Mouse (Mus musculus) bone marrow, adult 2 months (tissue): ENCODE measurements around the gene Pla2g4c.

ENCODE experiments used
- CTCF ChIP-seq: fragments of 200-500 bp; IDR thresholded peaks from 2 replicates; pipeline ENCODE4 v1.5.1; 2011; ENCODE audit warnings: low read length, control low read depth; ENCODE audit not compliant: control insufficient read depth, insufficient read depth
- POLR2A ChIP-seq: fragments of 200-500 bp; IDR thresholded peaks from 2 replicates; pipeline ENCODE4 v1.6.1; 2011; ENCODE audit warnings: low read depth, mild to moderate bottlenecking, control low read depth, low read length, borderline replicate concordance; ENCODE audit not compliant: control insufficient read depth

DNA sequence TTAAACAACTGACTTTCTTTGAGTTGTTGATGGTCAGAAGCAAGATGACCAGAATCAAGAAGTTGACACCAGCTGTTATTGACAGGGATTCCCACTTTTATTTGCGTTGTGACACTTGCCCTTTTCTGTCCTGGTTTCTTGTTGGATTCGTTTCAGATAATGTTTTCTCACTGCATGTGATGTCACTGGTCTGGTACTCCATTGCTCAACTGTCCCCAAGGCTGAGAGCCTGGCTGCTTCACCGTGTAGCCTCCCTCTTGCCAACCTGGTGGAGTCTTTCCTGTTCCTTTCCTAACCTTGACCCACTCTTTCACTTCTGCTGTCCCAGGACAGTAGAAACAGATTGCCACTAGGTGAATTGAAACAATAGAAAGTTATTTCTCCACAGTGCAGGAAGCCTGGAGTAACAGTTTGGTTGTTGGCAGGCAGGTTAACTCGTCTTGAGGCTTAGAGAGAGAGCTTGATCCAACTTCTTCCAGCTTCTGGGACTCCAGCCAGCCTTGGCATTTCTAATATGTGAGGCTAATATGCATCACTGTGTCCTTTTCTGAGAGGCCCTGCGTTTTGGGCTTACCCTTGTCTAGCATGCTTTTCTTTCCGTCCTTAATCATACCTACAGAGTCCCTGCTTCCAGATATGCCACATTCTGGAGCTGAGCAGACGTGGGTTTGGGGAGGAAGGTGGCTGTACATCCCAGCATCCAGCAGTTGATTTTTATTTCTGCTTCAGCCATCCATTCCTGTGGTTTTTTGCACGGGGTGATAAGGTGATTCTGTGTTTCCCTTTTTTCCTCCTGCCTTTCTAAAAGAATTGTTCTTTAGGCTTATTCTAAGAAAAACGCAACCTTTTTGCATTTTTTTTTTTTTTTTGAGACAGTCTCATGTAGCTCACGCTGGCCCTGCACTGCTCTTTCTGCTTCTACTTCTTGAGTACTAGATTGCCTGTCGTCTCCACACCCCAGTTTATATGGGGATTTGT is 30.3 kb upstream of the Pla2g4c start:
- TF ChIP-seq CTCF, result no peak
- no peak for TF ChIP-seq POLR2A
